Mouse (Mus musculus): Measurements from ENCODE around the gene Snx9. TPM values are rescaled to one million over a fixed set of nuclear protein-coding genes. Genes with fewer than 3 reads are reported as not detected.

Gene Snx9
- polyA plus RNA-seq, 1 experiment, result 13.1 TPM

DNA sequence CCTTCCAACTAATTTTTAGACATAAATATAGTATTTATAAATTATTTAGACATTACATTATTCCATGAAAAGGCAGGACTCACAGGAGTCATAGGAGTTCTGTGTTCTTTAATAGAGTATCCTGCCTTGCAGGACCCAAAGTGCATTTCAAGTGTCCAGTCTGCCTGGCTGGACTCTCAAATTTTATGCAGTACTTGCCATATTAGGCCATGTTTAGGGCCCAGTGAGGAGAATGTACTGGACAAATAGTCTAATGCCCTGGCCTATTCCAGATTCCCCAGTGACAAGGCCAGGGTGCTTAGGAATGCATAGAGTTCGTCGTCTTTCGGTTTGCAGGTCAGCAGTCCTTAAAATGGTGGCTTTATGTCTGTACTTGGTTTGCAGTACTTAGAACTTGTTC is 8.9 kb downstream of the Snx9 start:
- Histone ChIP-seq H3K4me3 (ENCODE audit: insufficient read depth, low read length) (no peak overlapping the region), H3K4me1 (ENCODE audit: control insufficient read depth, insufficient read depth, low read length) (peaks cover 2% of the 10 kb centered on the region), H3K27ac (ENCODE audit: insufficient read depth, low read length) (no peak overlapping the region)
- TF ChIP-seq POLR2A (IDR thresholded peaks at IDR 0.05; ENCODE audit: extremely low read depth, insufficient read depth, low read length), result no peak
- TF ChIP-seq CTCF (IDR thresholded peaks at IDR 0.05; ENCODE audit: extremely low read depth, insufficient read depth, low read length), result no peak

DNA sequence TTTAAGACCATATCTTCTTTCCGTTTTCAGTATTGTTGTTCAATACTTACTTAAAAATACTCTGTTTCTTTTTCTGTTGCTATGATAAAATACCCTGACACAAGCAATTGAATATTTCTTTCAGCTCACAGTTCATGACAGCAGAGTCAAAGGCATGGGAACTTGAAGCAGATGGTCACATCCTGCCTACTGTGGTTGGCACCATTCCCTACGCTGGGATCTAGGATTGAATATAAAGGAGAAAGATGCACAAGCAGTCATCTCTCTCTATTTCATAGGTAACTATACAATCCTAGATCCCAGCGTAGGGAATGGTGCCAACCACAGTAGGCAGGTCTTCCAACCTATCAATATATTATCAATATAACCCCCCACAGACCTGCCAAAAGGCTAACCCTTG is 9.3 kb downstream of the Snx9 start:
- H3K4me1 ChIP-seq (ENCODE audit: control insufficient read depth, insufficient read depth, low read length), result peaks cover 2% of the 10 kb centered on the region
- H3K4me3 ChIP-seq (ENCODE audit: insufficient read depth, low read length), result no peak overlapping the region
- no peak overlapping the region for H3K27ac ChIP-seq (ENCODE audit: insufficient read depth, low read length)
- TF ChIP-seq CTCF (IDR thresholded peaks at IDR 0.05; ENCODE audit: extremely low read depth, insufficient read depth, low read length), result no peak
- no peak for TF ChIP-seq POLR2A (IDR thresholded peaks at IDR 0.05; ENCODE audit: extremely low read depth, insufficient read depth, low read length)

DNA sequence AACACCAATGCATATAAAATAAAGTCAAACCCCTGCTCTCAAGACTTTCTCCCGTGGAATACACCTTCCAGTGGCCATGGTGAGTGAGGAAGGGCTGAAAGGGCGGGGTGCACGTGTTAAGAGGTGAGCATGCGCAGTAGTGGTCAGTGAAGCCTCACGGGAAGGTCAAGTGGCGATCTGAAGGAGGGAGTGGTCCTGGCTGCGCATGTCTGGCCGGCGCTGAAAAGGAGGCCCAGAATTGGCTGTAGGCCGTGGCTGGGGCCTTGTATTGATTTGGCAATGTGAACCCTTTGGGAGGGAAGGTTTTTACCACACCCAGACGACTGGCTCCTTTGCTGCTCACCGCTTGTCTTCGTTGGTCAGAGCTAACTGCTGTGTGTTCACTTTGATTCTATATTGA is 12.8 kb downstream of the Snx9 start:
- TF ChIP-seq CTCF (IDR thresholded peaks at IDR 0.05; ENCODE audit: extremely low read depth, insufficient read depth, low read length) (no peak), POLR2A (IDR thresholded peaks at IDR 0.05; ENCODE audit: extremely low read depth, insufficient read depth, low read length) (no peak)
- peaks cover 2% of the 10 kb centered on the region for H3K4me1 ChIP-seq (ENCODE audit: control insufficient read depth, insufficient read depth, low read length)
- H3K4me3 ChIP-seq (ENCODE audit: insufficient read depth, low read length), result no peak overlapping the region
- H3K27ac ChIP-seq (ENCODE audit: insufficient read depth, low read length), result no peak overlapping the region

DNA sequence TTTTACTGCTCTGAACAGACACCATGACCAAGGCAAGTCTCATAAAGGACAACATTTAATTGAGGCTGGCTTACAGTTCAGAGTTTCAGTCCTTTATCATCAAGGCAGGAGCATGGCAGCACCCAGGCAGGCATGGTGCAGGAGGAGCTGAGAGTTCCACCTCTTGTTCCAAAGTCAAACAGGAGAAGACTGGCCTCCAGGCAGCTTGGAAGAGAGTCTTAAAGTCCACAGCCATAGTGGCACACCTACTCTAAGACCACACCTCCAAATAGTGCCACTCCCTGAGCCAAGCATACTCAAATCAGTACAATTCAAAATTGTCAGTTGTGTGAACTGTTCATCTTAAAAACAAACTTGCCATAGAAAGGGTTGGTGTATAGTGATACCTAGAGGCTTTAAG is 14.4 kb downstream of the Snx9 start:
- Histone ChIP-seq H3K27ac (ENCODE audit: insufficient read depth, low read length) (no peak overlapping the region), H3K4me3 (ENCODE audit: insufficient read depth, low read length) (no peak overlapping the region), H3K4me1 (ENCODE audit: control insufficient read depth, insufficient read depth, low read length) (no peaks in the 10 kb centered on the region)
- TF ChIP-seq CTCF (IDR thresholded peaks at IDR 0.05; ENCODE audit: extremely low read depth, insufficient read depth, low read length) (no peak), POLR2A (IDR thresholded peaks at IDR 0.05; ENCODE audit: extremely low read depth, insufficient read depth, low read length) (no peak)

DNA sequence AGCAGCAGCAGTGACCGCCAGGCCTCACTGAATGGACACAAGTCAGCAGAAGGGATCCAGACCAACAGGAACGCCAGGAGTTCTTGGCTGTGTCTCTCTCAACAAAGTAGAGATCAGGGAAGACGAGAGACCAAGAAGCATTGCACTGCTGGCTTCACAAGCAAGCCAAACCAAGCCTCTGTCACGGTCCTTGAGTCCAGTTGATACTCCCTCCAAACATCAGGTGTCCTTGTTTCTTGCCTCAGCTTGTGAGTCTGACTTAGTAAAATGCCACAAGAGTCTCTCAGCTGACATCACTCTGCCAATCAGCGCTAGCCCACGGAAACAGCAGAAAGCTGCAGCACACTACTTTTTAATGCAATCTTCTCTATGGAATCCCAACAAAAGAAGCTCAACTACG is 15.3 kb downstream of the Snx9 start:
- no peak for TF ChIP-seq POLR2A (IDR thresholded peaks at IDR 0.05; ENCODE audit: extremely low read depth, insufficient read depth, low read length)
- no peak for TF ChIP-seq CTCF (IDR thresholded peaks at IDR 0.05; ENCODE audit: extremely low read depth, insufficient read depth, low read length)
- H3K27ac ChIP-seq (ENCODE audit: insufficient read depth, low read length), result no peak overlapping the region
- no peaks in the 10 kb centered on the region for H3K4me1 ChIP-seq (ENCODE audit: control insufficient read depth, insufficient read depth, low read length)
- no peak overlapping the region for H3K4me3 ChIP-seq (ENCODE audit: insufficient read depth, low read length)

DNA sequence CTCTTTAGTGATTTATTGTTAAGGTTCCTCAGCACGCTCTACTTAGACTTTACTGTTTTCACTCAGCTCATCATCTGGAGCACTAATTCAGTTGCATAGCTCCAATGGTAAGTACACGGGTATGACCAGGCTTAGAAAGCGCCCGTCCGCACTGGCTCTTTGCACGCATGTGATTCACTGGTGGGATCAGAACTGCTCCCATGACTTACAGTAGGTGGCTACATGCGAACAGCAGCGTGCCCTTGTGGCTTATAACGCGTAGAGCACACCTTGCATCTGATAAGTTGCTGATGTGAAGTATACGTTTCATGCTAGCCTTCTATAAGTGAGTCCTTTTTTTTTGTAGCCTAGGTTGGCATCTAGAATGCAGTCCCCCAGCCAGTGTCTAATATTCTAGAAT is 16.1 kb downstream of the Snx9 start:
- TF ChIP-seq CTCF (IDR thresholded peaks at IDR 0.05; ENCODE audit: extremely low read depth, insufficient read depth, low read length) (no peak), POLR2A (IDR thresholded peaks at IDR 0.05; ENCODE audit: extremely low read depth, insufficient read depth, low read length) (no peak)
- H3K4me1 ChIP-seq (ENCODE audit: control insufficient read depth, insufficient read depth, low read length), result no peaks in the 10 kb centered on the region; the same call in 1 of the 2 replicates
- no peak overlapping the region for H3K27ac ChIP-seq (ENCODE audit: insufficient read depth, low read length)
- H3K4me3 ChIP-seq (ENCODE audit: insufficient read depth, low read length), result no peak overlapping the region

DNA sequence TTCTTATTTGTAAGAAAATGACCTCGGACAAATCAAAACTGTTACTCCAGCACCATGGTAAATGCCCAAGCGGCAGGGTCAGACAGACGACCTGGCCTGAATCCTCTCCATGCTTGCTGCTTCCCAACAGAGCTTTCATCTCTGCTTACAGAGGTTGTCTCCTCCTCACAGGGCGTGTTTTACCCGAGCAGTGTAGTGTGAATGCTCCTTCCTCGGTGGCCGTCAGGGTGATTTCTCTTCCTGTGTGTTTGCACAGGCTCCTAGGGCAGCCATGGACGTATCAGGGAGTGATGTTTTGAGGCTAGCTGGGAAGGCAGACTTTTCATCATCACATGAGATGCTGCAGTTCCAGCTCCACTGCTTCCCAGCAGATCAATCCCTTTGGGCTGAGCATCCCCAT is 17.1 kb downstream of the Snx9 start:
- Histone ChIP-seq H3K27ac (ENCODE audit: insufficient read depth, low read length) (no peak overlapping the region), H3K4me1 (ENCODE audit: control insufficient read depth, insufficient read depth, low read length) (peaks cover 2% of the 10 kb centered on the region), H3K4me3 (ENCODE audit: insufficient read depth, low read length) (no peak overlapping the region)
- TF ChIP-seq POLR2A (IDR thresholded peaks at IDR 0.05; ENCODE audit: extremely low read depth, insufficient read depth, low read length) (no peak), CTCF (IDR thresholded peaks at IDR 0.05; ENCODE audit: extremely low read depth, insufficient read depth, low read length) (no peak)

DNA sequence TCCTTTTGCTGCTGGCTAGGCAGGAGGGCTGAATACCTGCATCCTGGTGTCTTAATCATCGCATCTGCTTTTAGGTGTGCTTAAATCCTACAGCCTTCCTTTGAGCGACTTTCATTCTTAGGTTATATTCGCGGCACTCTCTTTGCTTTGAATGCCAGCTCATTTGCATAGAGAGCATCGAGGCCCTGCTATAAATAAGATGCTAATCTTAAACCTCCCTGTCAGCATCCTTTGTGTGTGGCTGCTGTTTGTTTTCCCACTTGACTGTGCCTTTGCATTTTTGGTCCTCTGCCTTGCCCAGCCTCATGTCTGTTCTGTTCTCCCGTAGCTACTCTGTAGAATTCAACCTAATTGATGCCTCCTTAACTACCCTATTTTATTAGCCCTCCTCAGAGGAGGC is 21.2 kb downstream of the Snx9 start:
- H3K4me1 ChIP-seq (ENCODE audit: control insufficient read depth, insufficient read depth, low read length), result peaks cover 2% of the 10 kb centered on the region
- no peak overlapping the region for H3K27ac ChIP-seq (ENCODE audit: insufficient read depth, low read length)
- TF ChIP-seq CTCF (IDR thresholded peaks at IDR 0.05; ENCODE audit: extremely low read depth, insufficient read depth, low read length), result no peak
- no peak for TF ChIP-seq POLR2A (IDR thresholded peaks at IDR 0.05; ENCODE audit: extremely low read depth, insufficient read depth, low read length)

DNA sequence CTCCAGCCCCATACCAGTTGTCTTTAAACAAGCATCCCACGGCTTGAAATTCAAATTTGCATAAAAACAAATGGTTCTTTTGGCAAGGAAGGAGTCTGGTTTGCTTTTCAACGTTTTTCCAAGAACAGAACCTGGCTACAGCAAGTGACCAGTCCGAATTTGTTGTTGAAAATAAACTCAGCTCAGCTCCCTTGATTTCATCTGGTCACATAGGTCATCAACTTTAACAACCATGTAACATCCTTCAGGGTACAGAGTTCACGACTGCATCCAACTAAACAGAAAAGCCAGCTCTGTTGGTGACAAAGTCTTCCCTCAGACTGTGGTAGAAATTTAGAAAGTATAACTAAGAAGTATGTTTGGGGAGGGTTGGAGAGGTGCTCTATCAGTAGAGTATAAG is 21.7 kb downstream of the Snx9 start:
- TF ChIP-seq CTCF (IDR thresholded peaks at IDR 0.05; ENCODE audit: extremely low read depth, insufficient read depth, low read length), result no peak
- no peak for TF ChIP-seq POLR2A (IDR thresholded peaks at IDR 0.05; ENCODE audit: extremely low read depth, insufficient read depth, low read length)
- Histone ChIP-seq H3K27ac (ENCODE audit: insufficient read depth, low read length) (no peak overlapping the region; the same call in 1 of the 2 replicates), H3K4me1 (ENCODE audit: control insufficient read depth, insufficient read depth, low read length) (peaks cover 2% of the 10 kb centered on the region), H3K4me3 (ENCODE audit: insufficient read depth, low read length) (no peak overlapping the region)

More for the DNA sequence above, 21.2 kb downstream of the Snx9 start:
- H3K4me3 ChIP-seq (ENCODE audit: insufficient read depth, low read length), result no peak overlapping the region

DNA sequence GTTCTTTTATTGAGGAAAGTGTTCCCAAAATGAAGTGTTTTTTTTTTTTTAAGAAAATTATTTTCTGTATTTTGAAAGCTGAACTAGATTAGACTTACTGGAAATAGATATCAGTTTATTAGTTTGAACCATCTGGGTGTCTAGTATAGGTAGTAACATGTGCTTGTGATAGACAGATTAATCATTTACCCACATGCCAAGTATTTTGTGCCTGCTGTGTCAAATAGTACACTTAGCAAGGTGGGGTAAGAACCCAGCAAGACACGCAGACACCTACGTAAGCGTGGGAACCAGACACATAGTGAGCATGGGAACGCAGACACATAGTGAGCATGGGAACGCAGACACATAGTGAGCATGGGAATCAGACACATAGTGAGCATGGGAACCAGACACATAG is 22.6 kb downstream of the Snx9 start:
- Histone ChIP-seq H3K27ac (ENCODE audit: insufficient read depth, low read length) (no peak overlapping the region), H3K4me3 (ENCODE audit: insufficient read depth, low read length) (no peak overlapping the region), H3K4me1 (ENCODE audit: control insufficient read depth, insufficient read depth, low read length) (peaks cover 8% of the 10 kb centered on the region)
- no peak for TF ChIP-seq CTCF (IDR thresholded peaks at IDR 0.05; ENCODE audit: extremely low read depth, insufficient read depth, low read length)
- TF ChIP-seq POLR2A (IDR thresholded peaks at IDR 0.05; ENCODE audit: extremely low read depth, insufficient read depth, low read length), result no peak

DNA sequence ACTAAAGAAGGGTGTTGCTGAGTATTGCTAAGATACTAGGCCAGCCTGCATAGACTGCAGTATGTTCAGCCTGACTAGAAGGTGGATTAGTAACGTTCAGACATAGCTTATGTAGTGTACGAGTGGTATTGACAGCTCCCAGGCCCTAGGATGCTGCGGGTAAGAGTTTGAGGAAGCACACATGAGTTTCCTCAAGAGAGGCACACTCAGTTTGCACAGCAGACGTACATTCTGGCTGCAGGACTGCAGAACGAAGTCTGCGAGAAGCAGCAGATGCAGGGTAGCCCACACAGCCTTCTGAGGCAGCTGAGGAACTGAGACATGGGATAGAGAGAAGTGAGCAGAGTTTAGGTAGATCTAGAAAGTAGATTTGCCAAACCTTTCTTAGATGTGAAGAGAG is 26.3 kb downstream of the Snx9 start:
- Histone ChIP-seq H3K27ac (ENCODE audit: insufficient read depth, low read length) (no peak overlapping the region), H3K4me1 (ENCODE audit: control insufficient read depth, insufficient read depth, low read length) (peaks cover 7% of the 10 kb centered on the region), H3K4me3 (ENCODE audit: insufficient read depth, low read length) (no peak overlapping the region)
- no peak for TF ChIP-seq POLR2A (IDR thresholded peaks at IDR 0.05; ENCODE audit: extremely low read depth, insufficient read depth, low read length)
- TF ChIP-seq CTCF (IDR thresholded peaks at IDR 0.05; ENCODE audit: extremely low read depth, insufficient read depth, low read length), result no peak
